Mouse (Mus musculus) lung, embryonic 14.5 days (tissue): ENCODE results near the gene Apopt1. TPM values are rescaled to one million over a fixed set of nuclear protein-coding genes. Genes with fewer than 3 reads are reported as not detected.
"Not testable (repeated sequence)": the region's sequence is repeated elsewhere in the genome, so short reads cannot be mapped to it uniquely, and the experiment has no call there.

Experiments used
- ATAC-seq: fragments of 200-750 bp; cut with Nextera tagmentation; 2 replicates; pipeline ENCODE4 v1.8.0; 2017; ENCODE audit warnings: mild to moderate bottlenecking, moderate TSS enrichment, moderate library complexity; ENCODE audit not compliant: insufficient read depth
- DNase-seq: peaks from one replicate; pipeline ENCODE4 v3.0.0-alpha.2; 2015
- H3K27ac ChIP-seq: fragments of 300-500 bp; sonication (generic); 2 replicates; pipeline ENCODE4 v1.5.1; 2014; ENCODE audit warnings: low read depth, mild to moderate bottlenecking, moderate library complexity
- H3K27me3 ChIP-seq: fragments of 300-500 bp; sonication (generic); 2 replicates; pipeline ENCODE4 v1.6.1; 2014; ENCODE audit warnings: low read length, control low read depth; ENCODE audit not compliant: insufficient read depth
- H3K36me3 ChIP-seq: fragments of 300-500 bp; sonication (generic); 2 replicates; pipeline ENCODE4 v1.6.1; 2014; ENCODE audit warnings: control low read depth; ENCODE audit not compliant: insufficient read depth
- H3K4me1 ChIP-seq: fragments of 300-500 bp; sonication (generic); 2 replicates; pipeline ENCODE4 v1.6.1; 2014; ENCODE audit warnings: antibody characterized with exemption, control low read depth; ENCODE audit not compliant: insufficient read depth
- H3K4me2 ChIP-seq: fragments of 300-500 bp; sonication (generic); 2 replicates; pipeline ENCODE4 v1.6.1; 2014; ENCODE audit warnings: mild to moderate bottlenecking
- H3K4me3 ChIP-seq: fragments of 300-500 bp; sonication (generic); 2 replicates; pipeline ENCODE4 v1.5.1; 2014; ENCODE audit warnings: low read depth, low read length
- H3K9ac ChIP-seq: fragments of 300-500 bp; sonication (generic); 2 replicates; pipeline ENCODE4 v1.6.1; 2014
- H3K9me3 ChIP-seq: fragments of 300-500 bp; sonication (generic); 2 replicates; pipeline ENCODE4 v1.6.1; 2016; ENCODE audit warnings: low read depth, low read length, control low read depth
- CTCF ChIP-seq: IDR thresholded peaks from 2 replicates; pipeline ENCODE4 v1.5.1; 2016; ENCODE audit warnings: antibody characterized with exemption, low read depth
- WGBS: fragments of 180-500 bp; shearing (Covaris S2); extraction: QIAGEN DNeasy Blood & Tissue Kit; methylation state at CpG from one replicate; pipeline ENCODE4 v1.1.7; 2014; 5-methylcytosine and 5-hydroxymethylcytosine counted together
- polyA plus RNA-seq: library from polyadenylated mRNA; unstranded; fragments of >200 nt; fragmentation: Nextera tagmentation; extraction: Ambion mirVana; gene quantifications from 2 replicates; pipeline ENCODE4 v1.2.1, GENCODE M21; 2014

Gene Apopt1
- polyA plus RNA-seq, 1 experiment from 2014 or later = 57.3 TPM

DNA sequence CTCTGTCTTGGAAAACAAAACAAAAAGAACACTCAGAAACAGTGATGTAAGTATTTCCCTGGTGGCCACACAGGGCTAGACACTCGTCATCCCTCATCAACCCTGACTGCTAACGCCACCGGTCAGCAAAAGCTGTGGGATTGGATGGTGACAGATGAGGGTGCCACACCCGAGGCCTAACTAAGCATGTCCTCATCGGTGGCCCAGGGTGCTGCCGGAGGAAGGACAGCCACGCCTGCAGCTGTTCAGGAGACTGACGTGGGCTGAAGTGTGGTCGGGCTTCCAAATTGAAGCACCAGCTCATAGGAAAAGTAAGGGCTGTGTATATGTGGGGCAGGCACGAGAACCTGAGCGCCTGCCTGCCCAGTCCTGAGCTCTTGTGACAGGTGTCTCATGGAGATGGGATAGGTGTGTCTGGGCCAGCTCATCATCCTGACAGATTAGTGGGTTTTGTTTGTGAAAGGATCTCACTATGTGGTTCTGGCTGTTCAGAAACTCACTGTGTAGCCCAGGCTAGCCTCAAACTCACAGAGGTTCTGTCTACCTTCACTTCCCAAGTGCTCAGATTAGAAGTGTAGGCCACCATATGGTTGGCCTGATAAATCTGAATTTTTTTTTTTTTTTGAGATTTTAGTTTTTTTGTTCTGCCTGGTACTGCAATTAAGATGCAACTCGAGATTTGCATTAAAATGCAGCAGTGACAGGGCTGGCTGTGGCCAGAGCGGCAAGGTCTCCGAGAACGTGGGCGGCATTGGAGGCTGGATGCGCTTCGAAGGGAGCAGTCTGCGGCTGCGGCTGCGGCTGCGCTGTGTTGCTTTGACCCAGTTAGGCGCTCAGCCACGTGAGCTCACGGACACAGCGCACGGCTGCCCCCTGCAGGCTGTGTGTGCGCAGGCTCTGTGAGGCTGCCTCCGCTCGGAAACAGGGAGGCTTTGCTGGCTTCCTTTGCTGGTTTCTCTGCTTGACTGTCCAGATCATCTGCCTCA is 19.1 kb downstream of the Apopt1 start:
- no peak overlapping the region for H3K4me3 ChIP-seq

DNA sequence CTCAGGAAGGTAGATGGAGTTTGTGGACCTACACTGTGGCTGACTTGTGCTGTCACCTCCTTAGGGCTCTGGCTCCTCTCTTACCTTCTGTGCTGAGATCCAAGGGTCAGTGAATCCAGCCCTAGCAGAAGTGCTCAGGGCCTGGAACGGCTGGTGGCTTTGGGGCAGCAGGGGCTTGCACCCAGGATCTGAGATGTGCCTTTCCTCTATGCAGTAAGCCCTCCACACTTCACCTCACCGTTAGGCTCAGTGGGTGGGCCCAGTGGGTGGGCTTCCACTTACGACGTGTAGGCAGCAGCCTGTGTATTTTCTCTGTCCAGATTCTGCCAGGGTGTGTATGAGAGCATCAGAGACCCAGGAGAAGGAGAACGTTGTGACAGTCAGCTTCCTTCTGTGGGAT is 19.9 kb downstream of the Apopt1 start:
- no peak overlapping the region for H3K4me3 ChIP-seq
- H3K27ac ChIP-seq = no peak overlapping the region
- no peak overlapping the region for H3K4me2 ChIP-seq
- H3K4me1 ChIP-seq = no peaks in the 10 kb centered on the region
- no peak overlapping the region for H3K9ac ChIP-seq
- H3K27me3 ChIP-seq = no peaks in the 10 kb centered on the region
- WGBS = 57% methylated on average over 5 of the region's 5 CpGs
- ATAC-seq = no peak
- TF ChIP-seq CTCF = no peak
- no peak for DNase-seq
- no peaks in the 10 kb centered on the region for H3K9me3 ChIP-seq
- H3K36me3 ChIP-seq = peaks cover 15% of the 10 kb centered on the region; the same call in 1 of the 2 replicates

More for the DNA sequence above, 19.1 kb downstream of the Apopt1 start:
- Histone ChIP-seq H3K27me3 (no peaks in the 10 kb centered on the region), H3K27ac (no peak overlapping the region), H3K9ac (no peak overlapping the region), H3K9me3 (no peaks in the 10 kb centered on the region), H3K4me1 (no peaks in the 10 kb centered on the region), H3K4me2 (peak overlapping the region; percentile 32), H3K36me3 (peaks cover 20% of the 10 kb centered on the region; the same call in 1 of the 2 replicates)
- 30% methylated on average over 30 of the region's 30 CpGs for WGBS
- TF ChIP-seq CTCF = peak; percentile 99
- ATAC-seq = peak; percentile 83
- peak; percentile 96 for DNase-seq

DNA sequence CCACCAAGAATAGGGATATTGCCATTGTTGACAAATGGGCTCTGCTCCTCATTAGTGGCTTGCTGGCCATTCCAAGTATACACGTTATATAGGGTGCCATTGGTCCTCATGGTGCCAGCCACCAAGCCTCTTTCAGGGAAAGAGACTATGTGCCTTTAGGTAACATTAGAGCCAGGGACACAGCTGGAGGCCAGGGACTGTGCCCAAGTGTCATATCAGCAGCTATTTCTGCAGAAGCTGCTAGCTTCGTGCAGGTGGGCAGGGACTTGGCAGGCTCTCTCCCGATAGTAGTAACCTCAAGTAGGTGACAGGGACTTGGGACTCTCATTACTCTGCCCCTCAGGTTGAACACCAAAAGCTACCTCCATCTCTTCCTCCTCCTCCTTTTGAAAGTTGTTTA is 21.9 kb downstream of the Apopt1 start:
- WGBS = 80% methylated on average over 3 of the region's 3 CpGs
- ATAC-seq (no peak), DNase-seq (no peak)
- no peak overlapping the region for H3K9ac ChIP-seq
- H3K27ac ChIP-seq = no peak overlapping the region
- H3K9me3 ChIP-seq = no peaks in the 10 kb centered on the region
- H3K36me3 ChIP-seq = peaks cover 12% of the 10 kb centered on the region; the same call in 1 of the 2 replicates
- H3K4me1 ChIP-seq = no peaks in the 10 kb centered on the region
- TF ChIP-seq CTCF = no peak
- no peak overlapping the region for H3K4me2 ChIP-seq
- no peaks in the 10 kb centered on the region for H3K27me3 ChIP-seq
- H3K4me3 ChIP-seq = no peak overlapping the region

DNA sequence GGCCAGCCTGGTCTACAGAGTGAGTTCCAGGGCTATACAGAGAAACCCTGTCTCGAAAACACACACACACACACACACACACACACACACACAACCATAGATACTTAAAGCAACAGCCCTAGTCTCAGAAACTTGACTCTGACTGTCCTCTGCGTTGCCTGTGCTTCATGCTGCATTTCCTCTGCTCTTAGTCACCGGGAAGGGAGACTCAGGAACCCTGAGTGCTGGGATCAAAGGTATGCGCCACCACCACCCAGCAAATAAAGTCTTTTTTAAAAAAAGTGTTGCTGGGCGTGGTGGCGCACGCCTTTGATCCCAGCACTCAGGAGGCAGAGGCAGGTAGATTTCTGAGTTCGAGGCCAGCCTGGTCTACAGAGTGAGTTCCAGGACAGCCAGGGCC is 23.6 kb downstream of the Apopt1 start:
- H3K4me2 ChIP-seq, H3K27me3 ChIP-seq, H3K4me1 ChIP-seq, H3K4me3 ChIP-seq, H3K36me3 ChIP-seq, DNase-seq, H3K9me3 ChIP-seq, H3K9ac ChIP-seq, ATAC-seq, H3K27ac ChIP-seq: not testable (repeated sequence)
- whole genome bisulfite sequencing = 87% methylated on average over 8 of the region's 8 CpGs

- ATAC-seq (no peak), DNase-seq (peak; percentile 31)
- Histone ChIP-seq H3K9ac (no peak overlapping the region), H3K4me2 (no peak overlapping the region), H3K27ac (no peak overlapping the region), H3K4me1 (no peaks in the 10 kb centered on the region), H3K27me3 (no peaks in the 10 kb centered on the region), H3K36me3 (no peaks in the 10 kb centered on the region; the same call in 1 of the 2 replicates), H3K4me3 (no peak overlapping the region), H3K9me3 (no peaks in the 10 kb centered on the region)
- no peak for TF ChIP-seq CTCF
- WGBS = 50% methylated on average over 9 of the region's 9 CpGs
Measured at GRCm38 (mm10) chr12:111737370-111737769, 24.3 kb downstream of the Apopt1 start.

- H3K9ac ChIP-seq = no peak overlapping the region
- H3K27ac ChIP-seq = no peak overlapping the region
- no peaks in the 10 kb centered on the region; the same call in 1 of the 2 replicates for H3K36me3 ChIP-seq
- H3K4me2 ChIP-seq = no peak overlapping the region
- H3K27me3 ChIP-seq = no peaks in the 10 kb centered on the region
- WGBS = 9% methylated on average over 3 of the region's 3 CpGs
- no peaks in the 10 kb centered on the region for H3K9me3 ChIP-seq
- DNase-seq (peak; percentile 81), ATAC-seq (no peak)
- H3K4me3 ChIP-seq = no peak overlapping the region
- H3K4me1 ChIP-seq = no peaks in the 10 kb centered on the region
- TF ChIP-seq CTCF = peak; percentile 70
Measured at GRCm38 (mm10) chr12:111738754-111739153, 25.7 kb downstream of the Apopt1 start.

GRCm38 (mm10) chr12:111741338-111741737 is 28.3 kb downstream of the Apopt1 start:
- H3K9ac ChIP-seq = no peak overlapping the region
- H3K36me3 ChIP-seq = no peaks in the 10 kb centered on the region
- no peak overlapping the region for H3K4me2 ChIP-seq
- no peak overlapping the region for H3K4me3 ChIP-seq
- no peak for ATAC-seq
- H3K27me3 ChIP-seq = no peaks in the 10 kb centered on the region
- WGBS = 79% methylated on average over 8 of the region's 8 CpGs
- no peak overlapping the region for H3K27ac ChIP-seq
- peaks cover 2% of the 10 kb centered on the region; the same call in 1 of the 2 replicates for H3K4me1 ChIP-seq
- H3K9me3 ChIP-seq = no peaks in the 10 kb centered on the region
- no peak for TF ChIP-seq CTCF
- no peak for DNase-seq
